Mouse (Mus musculus): ENCODE results near the gene Gm16429.
"Not testable (repeated sequence)": the region's sequence is repeated elsewhere in the genome, so short reads cannot be mapped to it uniquely, and the experiment has no call there.

The Gm16429 gene

DNA sequence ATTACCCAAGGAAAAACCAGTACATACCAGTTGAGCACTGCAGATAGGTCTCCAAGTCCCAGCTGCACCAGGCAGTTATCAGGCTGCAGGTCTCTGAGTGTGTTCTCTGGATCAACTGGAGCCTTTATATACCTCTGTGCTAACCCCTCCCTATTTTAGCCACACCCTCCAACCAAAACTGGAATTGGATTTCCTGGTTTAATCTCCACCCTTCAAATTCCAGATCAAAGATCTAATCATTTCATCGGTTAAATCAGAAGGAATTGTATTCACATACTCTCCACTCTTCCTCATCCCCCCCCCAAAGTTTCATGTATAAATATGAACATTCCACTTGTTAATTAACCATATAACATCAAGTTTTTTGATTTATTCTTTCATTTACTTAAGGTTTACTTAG lies at the start of gene Gm16429:
Gm16429 (minus strand) TSS at position 101 of the 400 bp plus-strand sequence.
- CTCF ChIA-PET: not testable (repeated sequence)

All from spleen, embryonic (tissue).